Mouse (Mus musculus) activated CD4-positive, CD25-positive, alpha-beta regulatory T cell, adult 9 weeks (primary cell): ENCODE measurements around the gene Rbm45. TPM values are rescaled to one million over a fixed set of nuclear protein-coding genes. Genes with fewer than 3 reads are reported as not detected.

Experiments used
- polyA plus RNA-seq: library from polyadenylated mRNA; unstranded; fragments of 100-300 nt; shearing (Covaris generic); gene quantifications from one replicate; pipeline ENCODE4 v1.2.1, GENCODE M21; 2017

Rbm45 gene
- polyA plus RNA-seq: 11.0 TPM

GRCm38 (mm10) chr2:76369821-76370655 is at the start of gene Rbm45:
Rbm45 (plus strand) TSS chr2:76369984.

GRCm38 (mm10) chr2:76338215-76339156 is 31.3 kb upstream of the Rbm45 start, which contains the start of gene Pde11a:
Pde11a (minus strand) TSS chr2:76338774.

GRCm38 (mm10) chr2:76360226-76360625 is 9.6 kb upstream of the Rbm45 start, which contains the start of gene Cyct:
Cyct (minus strand) TSS chr2:76360450.

GRCm38 (mm10) chr2:76406151-76406936 is 36.6 kb downstream of the Rbm45 start, which contains the start of gene Osbpl6:
Osbpl6 (plus strand) TSS chr2:76406508.

Other genes starting within 250 kb of the Rbm45 start
- gene Pde11a, start 31.2 kb upstream of the Rbm45 start, polyA plus RNA-seq: 7.5 TPM
- gene Cyct, start 9.5 kb upstream of the Rbm45 start, polyA plus RNA-seq: not detected
- gene Osbpl6, start 36.5 kb downstream of the Rbm45 start, polyA plus RNA-seq: 0.59 TPM